Mouse (Mus musculus): ENCODE data around the gene Olfr1360.

Olfr1360 gene

DNA sequence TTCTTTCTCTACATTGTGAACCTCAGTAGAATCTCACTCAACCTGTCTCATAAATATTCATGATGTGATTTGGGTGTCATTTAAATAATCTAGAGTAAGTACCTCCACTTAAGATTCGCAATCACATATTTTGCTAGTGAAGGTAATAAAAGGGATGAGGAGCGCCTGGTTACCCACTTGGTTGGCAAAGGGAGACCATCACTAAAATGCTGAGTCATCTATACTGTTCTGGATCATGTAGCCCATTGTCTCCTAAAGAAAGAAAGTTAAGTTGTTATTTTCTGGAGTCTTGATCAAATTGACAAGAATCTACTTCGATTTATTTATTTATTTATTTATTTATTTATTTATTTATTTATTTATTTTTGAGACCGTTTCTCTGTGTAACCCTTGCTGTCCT is 29.5 kb upstream of the Olfr1360 start:
- in situ Hi-C loops (cut with MboI, MseI): loop anchor here (5.0 to 25.0 kb wide), 3 partner anchors 182 to 1706 kb away; partner anchors contain the start of gene Abt1 (in 1 of the 2)

GRCm38 (mm10) chr13:21697811-21698210 is 20.6 kb upstream of the Olfr1360 start, which contains the start of gene Olfr1359:
Olfr1359 (plus strand) TSS chr13:21698111.
- in situ Hi-C loops (cut with MboI, MseI): no loop called here

- in situ Hi-C loops (cut with MboI, MseI): no loop called here
Observed at GRCm38 (mm10) chr13:21663286-21663685, 13.9 kb downstream of the Olfr1360 start, which contains the start of gene Olfr1361. Olfr1361 (minus strand) TSS chr13:21663386.

DNA sequence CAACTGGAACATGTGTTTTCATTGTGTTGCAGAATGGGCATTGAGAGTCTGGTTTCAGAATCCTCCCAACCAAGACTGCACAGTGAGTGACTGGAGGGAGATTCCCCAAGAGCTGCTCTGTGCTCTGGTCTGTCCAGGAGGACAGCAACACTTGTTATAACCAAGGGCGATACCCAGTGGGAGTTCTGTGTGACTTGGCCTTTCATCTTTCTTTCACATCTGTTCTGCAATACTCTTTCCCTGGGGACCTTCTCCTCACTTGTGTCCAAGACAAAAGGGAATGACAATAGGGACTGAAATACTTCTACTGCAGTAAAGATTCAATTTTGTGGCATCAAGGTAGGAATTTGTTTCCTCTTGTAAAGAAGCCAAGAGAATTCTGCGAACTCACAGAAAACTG is 34.8 kb downstream of the Olfr1360 start, which contains the start of gene Olfr11:
TSS of gene Olfr11 (minus strand) at position 101 of the 400 bp plus-strand sequence.
- in situ Hi-C loops (cut with MboI, MseI): no loop called here

All from T-helper 17 cell (primary cell).